Comparison of ENCODE assay signal across 32 mouse cellular contexts in genomic region chr11:109385296-109385695, GRCm38 (mm10). TPM values are rescaled to one million over a fixed set of nuclear protein-coding genes. Genes with fewer than 3 reads are reported as not detected.
DNase-seq lines count a peak whose midpoint lies in the region; ATAC-seq and TF ChIP-seq lines count a peak whose summit lies in the region.
"Had no signal": no experiment of that assay in that cellular context is flagged by ENCODE, and none has a peak within 500 bp of the region (broad histone marks: within the 10 kb centered on the region; RNA-seq: fewer than 3 reads in every experiment).

No protein-coding gene starts in this region.

- no peak for DNase-seq in frontal cortex, postnatal 14 days (ENCODE audit: low spot score in 2 of 2)
- peak; percentile 39 for DNase-seq in 416B (ENCODE audit: low read depth)
- no peak for DNase-seq in MEL (ENCODE audit: low read depth, low spot score)
- no peak for DNase-seq in left cerebral cortex, postnatal 14 days (ENCODE audit: low spot score in 2 of 2)
- no peak for DNase-seq in left cerebral cortex, adult 9 months (ENCODE audit: low spot score in 2 of 2)
- DNase-seq: adrenal gland, adult 2 months; adrenal gland, postnatal 14 days; cerebellum, adult 11-12 months; cerebellum, adult 8-10 months; cerebellum, postnatal 10 days; cerebellum, postnatal 36 days; embryo, embryonic 11 days; gastrocnemius, postnatal 25 days; heart, adult 18-20 months; heart, postnatal 10 days; heart, postnatal 36 days had no signal

- H3K4me1 ChIP-seq in MEL (ENCODE audit: control insufficient read depth in 1 of 2, insufficient read depth in 2 of 2, low read length in 2 of 2) = peaks cover 12 to 15% of the 10 kb centered on the region in 2 experiments
- H3K4me1 ChIP-seq: forebrain, embryonic 15.5 days had no signal

- intact Hi-C loops in left cerebral cortex, postnatal 14 days (cut with DNase I) = no loop called here

- no peaks in the 10 kb centered on the region for H3K9me3 ChIP-seq in MEL (replicated peaks; ENCODE audit: insufficient read depth, low read length)
- H3K9me3 ChIP-seq: embryonic facial prominence, embryonic 15.5 days; forebrain, embryonic 12.5 days; forebrain, embryonic 15.5 days; heart, embryonic 12.5 days; heart, embryonic 15.5 days; hindbrain, embryonic 10.5 days had no signal

- H3K9ac ChIP-seq in MEL (ENCODE audit: control insufficient read depth, low read depth, low read length, poor library complexity, severe bottlenecking) = no peak overlapping the region
- H3K9ac ChIP-seq: embryonic facial prominence, embryonic 15.5 days; forebrain, embryonic 12.5 days; forebrain, embryonic 15.5 days; heart, embryonic 12.5 days; heart, embryonic 15.5 days; hindbrain, embryonic 14.5 days had no signal

- no peak overlapping the region for H3K27ac ChIP-seq in MEL (ENCODE audit: control insufficient read depth, low read depth, low read length)
- H3K27ac ChIP-seq: embryonic facial prominence, embryonic 15.5 days; forebrain, embryonic 12.5 days; forebrain, embryonic 15.5 days; heart, embryonic 15.5 days; hindbrain, embryonic 10.5 days; hindbrain, embryonic 14.5 days; hindbrain, postnatal 0 days had no signal

- H3K36me3 ChIP-seq in MEL (ENCODE audit: control insufficient read depth in 1 of 2, insufficient read depth in 2 of 2, low read length in 2 of 2) = peaks cover 3 to 24% of the 10 kb centered on the region in 2 experiments; a peak in 3 of 4 replicates
- H3K36me3 ChIP-seq: embryonic facial prominence, embryonic 15.5 days; forebrain, embryonic 12.5 days; forebrain, embryonic 15.5 days; heart, embryonic 12.5 days; heart, embryonic 15.5 days; hindbrain, embryonic 10.5 days had no signal

- no peak for TF ChIP-seq POLR2A in MEL (IDR thresholded peaks at IDR 0.05; ENCODE audit: control insufficient read depth in 1 of 2, insufficient read depth in 1 of 2, low read depth in 1 of 2, low read length in 2 of 2, poor library complexity in 1 of 2)

- no peak for TF ChIP-seq CTCF in MEL (IDR thresholded peaks at IDR 0.05 in 2 of 3, conservative IDR thresholded peaks at IDR 0.05 in 1 of 3; ENCODE audit: control insufficient read depth in 1 of 3, insufficient read depth in 1 of 3, low read depth in 2 of 3, low read length in 3 of 3, poor library complexity in 1 of 3, severe bottlenecking in 1 of 3)

- ATAC-seq in frontal cortex, adult (ENCODE audit: low TSS enrichment) = peak; percentile 41; the same call in 1 of the 2 replicates
- ATAC-seq: forebrain, embryonic 15.5 days; hindbrain, postnatal 0 days; inflammation-experienced regulatory T-cells, adult 6 months; intestine, embryonic 16.5 days had no signal

- no peak overlapping the region for H3K4me3 ChIP-seq in MEL (ENCODE audit: control insufficient read depth in 1 of 2, insufficient read depth in 1 of 2, low read depth in 2 of 2, low read length in 2 of 2)
- H3K4me3 ChIP-seq: embryonic facial prominence, embryonic 15.5 days; forebrain, embryonic 12.5 days; forebrain, embryonic 15.5 days; heart, embryonic 12.5 days; heart, embryonic 15.5 days; hindbrain, embryonic 10.5 days had no signal

- H3K27me3 ChIP-seq in MEL (ENCODE audit: control insufficient read depth in 1 of 2, insufficient read depth in 2 of 2, low read length in 2 of 2) = no peaks in the 10 kb centered on the region
- H3K27me3 ChIP-seq: embryonic facial prominence, embryonic 15.5 days; forebrain, embryonic 12.5 days; forebrain, embryonic 15.5 days; heart, embryonic 12.5 days; heart, embryonic 15.5 days had no signal

- H3K79me2 ChIP-seq in MEL (ENCODE audit: control insufficient read depth, insufficient read depth, low read length, poor library complexity) = peaks cover 61% of the 10 kb centered on the region

- TF ChIP-seq EP300 in MEL (IDR thresholded peaks at IDR 0.05; ENCODE audit: low read depth in 1 of 2, low read length in 2 of 2) = no peak

- TF ChIP-seq RAD21 in MEL (IDR thresholded peaks at IDR 0.05; ENCODE audit: low read depth, low read length) = no peak

TF ChIP-seq in MEL, 35 proteins besides CTCF, POLR2A, EP300 and RAD21:
- TF ChIP-seq ZNF384 (IDR thresholded peaks at IDR 0.05; ENCODE audit: low read depth, low read length) (no peak), GABPA (IDR thresholded peaks at IDR 0.05; ENCODE audit: low read depth, low read length) (no peak), MEF2A (IDR thresholded peaks at IDR 0.05; ENCODE audit: extremely low read depth, insufficient replicate concordance, low read depth, low read length, poor library complexity, severe bottlenecking) (no peak), RCOR1 (IDR thresholded peaks at IDR 0.05; ENCODE audit: low read depth, low read length) (peak; percentile 67; the same call in 1 of the 2 replicates), GATA1 (IDR thresholded peaks at IDR 0.05; ENCODE audit: low read depth, low read length) (peak; percentile 72), ETS1 (IDR thresholded peaks at IDR 0.05; ENCODE audit: low read depth, low read length) (no peak), MXI1 (IDR thresholded peaks at IDR 0.05; ENCODE audit: low read depth, low read length) (no peak), TAL1 (IDR thresholded peaks at IDR 0.05; ENCODE audit: low read length) (no peak), USF2 (IDR thresholded peaks at IDR 0.05; ENCODE audit: borderline replicate concordance in 1 of 2, insufficient read depth in 1 of 2, low read depth in 1 of 2, low read length in 2 of 2) (no peak), HCFC1 (IDR thresholded peaks at IDR 0.05; ENCODE audit: low read depth, low read length) (no peak)

RNA-seq across cellular contexts. Expression of gene Gna13, which starts 22.7 kb away (rescaled TPM):
- 56.6 and 57.0 TPM in 2 replicates for total RNA-seq in MEL (2012; rRNA removed)
- 100 to 1,000 TPM in 1 of 2 experiments, 10 to 100 TPM in 1; 51.0 to 102 TPM for polyA plus RNA-seq in MEL (2012; ENCODE audit: insufficient read depth in 1 of 2, insufficient read length in 2 of 2, low read depth in 1 of 2, low replicate concordance in 2 of 2, missing spikeins in 1 of 2)
- 10 to 100 TPM; 41.8 to 45.6 TPM for total RNA-seq in left cerebral cortex, postnatal 14 days (2021)

RNA-seq across cellular contexts. Expression of gene 9930022D16Rik, which starts 28.4 kb away (rescaled TPM):
- total RNA-seq in MEL (2012; rRNA removed) = 0.04 and 0.10 TPM in 2 replicates
- not detected for polyA plus RNA-seq in MEL (2012; ENCODE audit: insufficient read depth in 1 of 2, insufficient read length in 2 of 2, low read depth in 1 of 2, low replicate concordance in 2 of 2, missing spikeins in 1 of 2)
- not detected for total RNA-seq in left cerebral cortex, postnatal 14 days (2021)
- total RNA-seq: adrenal gland, adult 2 months; adrenal gland, postnatal 14 days; adrenal gland, postnatal 4 days; ES-E14; gastrocnemius, adult 8-10 months; gastrocnemius, postnatal 25 days; heart, adult 18-20 months; heart, postnatal 10 days; heart, postnatal 36 days; hindbrain, postnatal 0 days had no signal
- polyA plus RNA-seq: adrenal gland, adult 2 months; embryonic facial prominence, embryonic 11.5 days; embryonic facial prominence, embryonic 15.5 days; forebrain, embryonic 12.5 days; forebrain, embryonic 15.5 days; gonadal fat pad, adult 2 months; heart, embryonic 12.5 days; heart, embryonic 15.5 days; hindbrain, embryonic 10.5 days; hindbrain, embryonic 14.5 days; hindbrain, postnatal 0 days; intestine, embryonic 16.5 days had no signal

RNA-seq across cellular contexts. Expression of gene Amz2, which starts 40.5 kb away (rescaled TPM):
- 40.2 and 41.6 TPM in 2 replicates for total RNA-seq in MEL (2012; rRNA removed)
- polyA plus RNA-seq in MEL (2012; ENCODE audit: insufficient read depth in 1 of 2, insufficient read length in 2 of 2, low read depth in 1 of 2, low replicate concordance in 2 of 2, missing spikeins in 1 of 2) = 1,000 to 10,000 TPM in 1 of 2 experiments, 10 to 100 TPM in 1; 47.1 to 1,743 TPM
- 10 to 100 TPM; 61.9 to 62.2 TPM for total RNA-seq in left cerebral cortex, postnatal 14 days (2021)
